Mouse (Mus musculus) gastrocnemius, adult 2 months (tissue): ENCODE results near the gene Hmgcs1. TPM values are rescaled to one million over a fixed set of nuclear protein-coding genes. Genes with fewer than 3 reads are reported as not detected.
"Not testable (repeated sequence)": the region's sequence is repeated elsewhere in the genome, so short reads cannot be mapped to it uniquely, and the experiment has no call there.

Experiments
- DNase-seq: peaks from one replicate; pipeline ENCODE4 v3.0.0; 2022
- H3K27ac ChIP-seq: fragments of 200-600 bp; 2 replicates; pipeline ENCODE4 v1.8.1; 2022; ENCODE audit warnings: mild to moderate bottlenecking
- H3K4me3 ChIP-seq: fragments of 200-600 bp; 2 replicates; pipeline ENCODE4 v1.8.1; 2022; ENCODE audit warnings: mild to moderate bottlenecking, moderate library complexity
- CTCF ChIP-seq: fragments of 200-600 bp; IDR thresholded peaks from 2 replicates; pipeline ENCODE4 v1.8.1; 2022; ENCODE audit warnings: antibody characterized with exemption, mild to moderate bottlenecking, moderate library complexity
- intact Hi-C: fragments of 180-260 bp; cut with DNase I; formaldehyde crosslinking; loops from one replicate; pipeline ENCODE4 v1.15.1; 2025
- long read RNA-seq, 2 experiments: library from polyadenylated mRNA; stranded (forward); transcript quantifications; one replicate each; pipeline ENCODE4 v2.0.0; 2021
- total RNA-seq, 2 experiments: library from RNA; stranded (reverse); gene quantifications; 2 replicates each; pipeline ENCODE4 v1.2.3; 2021

The Hmgcs1 gene
- total RNA-seq: 10 to 100 TPM; 23.6 to 31.9 TPM
- long read RNA-seq, experiment 1, transcript Hmgcs1-201 (10 exons, 3,245 nt): minor isoform, 8 of 39 reads
- long read RNA-seq, experiment 1, transcript Hmgcs1-202 (11 exons, 3,464 nt): major isoform, 20 of 39 reads
- long read RNA-seq, experiment 1, partial matches to known transcripts: 7 of 39 reads
- long read RNA-seq, experiment 1, other reads (novel, unspliced or antisense): 4 of 39 reads
- long read RNA-seq, experiment 2, transcript Hmgcs1-202 (11 exons, 3,464 nt): major isoform, 24 of 45 reads
- long read RNA-seq, experiment 2, transcript Hmgcs1-201 (10 exons, 3,245 nt): minor isoform, 8 of 45 reads
- long read RNA-seq, experiment 2, partial matches to known transcripts: 7 of 45 reads
- long read RNA-seq, experiment 2, other reads (novel, unspliced or antisense): 6 of 45 reads

GRCm38 (mm10) chr13:119690039-119690728, at the start of gene Hmgcs1:
Hmgcs1 (plus strand) TSS chr13:119690379.
- peak within 1 kb of the TSS; percentile 94 for H3K27ac ChIP-seq
- TF ChIP-seq CTCF: no peak
- peak; percentile 99 for DNase-seq
- intact Hi-C loops: loop anchor here (2.0 kb wide), 1 partner anchor 101 kb away; the partner anchor contains the start of gene Zfp131
- H3K4me3 ChIP-seq: peak within 1 kb of the TSS; percentile 97

- H3K27ac ChIP-seq: no peak overlapping the region
- no peak for DNase-seq
- intact Hi-C loops: loop anchor here (2.0 kb wide), 1 partner anchor 160 kb away; no protein-coding TSS in a partner anchor
- no peak overlapping the region for H3K4me3 ChIP-seq
- peak; percentile 71 for TF ChIP-seq CTCF
Observed at GRCm38 (mm10) chr13:119640504-119640903, 49.7 kb upstream of the Hmgcs1 start.

GRCm38 (mm10) chr13:119641145-119641544, 49.0 kb upstream of the Hmgcs1 start:
- no peak for TF ChIP-seq CTCF
- DNase-seq: no peak
- intact Hi-C loops: loop anchor here (2.0 kb wide), 1 partner anchor 160 kb away; no protein-coding TSS in a partner anchor
- Histone ChIP-seq H3K4me3 (no peak overlapping the region), H3K27ac (no peak overlapping the region)

- no peak for DNase-seq
- intact Hi-C loops: no loop called here
- Histone ChIP-seq H3K4me3 (no peak overlapping the region), H3K27ac (no peak overlapping the region)
- TF ChIP-seq CTCF: no peak
Observed at GRCm38 (mm10) chr13:119644769-119645168, 45.4 kb upstream of the Hmgcs1 start.

GRCm38 (mm10) chr13:119646511-119646910, 43.7 kb upstream of the Hmgcs1 start:
- no peak for TF ChIP-seq CTCF

GRCm38 (mm10) chr13:119648891-119649698, 41.1 kb upstream of the Hmgcs1 start:
- intact Hi-C loops: no loop called here
- DNase-seq: no peak
- Histone ChIP-seq H3K27ac (no peak overlapping the region), H3K4me3 (no peak overlapping the region)
- no peak for TF ChIP-seq CTCF

More at GRCm38 (mm10) chr13:119646511-119646910, 43.7 kb upstream of the Hmgcs1 start:
- H3K27ac ChIP-seq: no peak overlapping the region
- no peak overlapping the region for H3K4me3 ChIP-seq
- intact Hi-C loops: no loop called here
- DNase-seq: no peak

DNA sequence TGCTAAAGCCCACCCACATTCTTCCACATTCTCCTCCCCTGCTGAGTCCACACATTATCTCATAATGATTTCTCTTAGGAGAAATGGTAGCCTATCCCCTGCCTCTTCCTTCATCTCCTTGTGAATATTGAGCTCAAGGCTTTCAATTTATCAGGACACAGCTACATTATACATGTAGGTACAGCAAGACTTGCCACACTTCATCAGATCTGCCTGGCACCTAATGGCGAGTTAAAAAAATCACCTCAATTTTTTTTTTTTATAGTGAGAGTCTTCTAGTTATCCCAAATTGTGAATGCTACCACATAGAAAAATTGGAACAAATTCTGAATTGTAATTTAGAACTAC, 40.5 kb upstream of the Hmgcs1 start:
- Histone ChIP-seq H3K4me3 (no peak overlapping the region), H3K27ac (no peak overlapping the region)
- intact Hi-C loops: no loop called here
- DNase-seq: no peak
- TF ChIP-seq CTCF: no peak

- intact Hi-C loops: no loop called here
- DNase-seq: no peak
- TF ChIP-seq CTCF: no peak
- Histone ChIP-seq H3K27ac (no peak overlapping the region), H3K4me3 (no peak overlapping the region)
Observed at GRCm38 (mm10) chr13:119654734-119655133, 35.4 kb upstream of the Hmgcs1 start.

GRCm38 (mm10) chr13:119656246-119656645, 33.9 kb upstream of the Hmgcs1 start:
- no peak for TF ChIP-seq CTCF
- no peak for DNase-seq
- intact Hi-C loops: no loop called here
- H3K27ac ChIP-seq: no peak overlapping the region
- H3K4me3 ChIP-seq: no peak overlapping the region

DNA sequence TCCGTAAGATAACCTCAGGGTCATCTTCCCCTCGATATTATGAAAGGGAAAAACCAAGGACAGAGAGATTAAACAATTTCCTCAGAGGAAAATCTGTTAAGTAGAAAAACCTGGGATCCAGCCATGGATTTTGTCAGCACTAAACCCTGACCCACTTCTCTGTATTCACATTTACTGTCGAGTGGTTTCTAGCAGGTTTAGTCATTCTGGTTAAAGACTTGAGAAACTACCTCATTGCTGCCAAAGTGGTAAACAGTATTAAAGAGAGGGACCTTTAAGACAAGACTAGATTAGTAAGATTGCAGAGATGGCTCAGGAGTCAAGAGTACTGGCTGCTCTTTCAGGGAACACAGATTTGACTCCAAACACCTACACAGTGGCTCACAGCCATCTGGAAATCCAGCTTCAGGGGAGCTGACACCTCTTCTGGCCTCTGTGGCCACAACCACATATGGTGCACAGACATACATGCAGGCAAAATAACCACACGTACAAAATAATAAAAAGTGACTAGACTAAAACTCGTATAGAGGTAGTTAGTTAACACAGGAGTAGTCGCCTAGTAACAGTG, 33.2 kb upstream of the Hmgcs1 start:
- Histone ChIP-seq H3K4me3 (no peak overlapping the region), H3K27ac (no peak overlapping the region)
- TF ChIP-seq CTCF: no peak
- intact Hi-C loops: no loop called here
- DNase-seq: no peak

DNA sequence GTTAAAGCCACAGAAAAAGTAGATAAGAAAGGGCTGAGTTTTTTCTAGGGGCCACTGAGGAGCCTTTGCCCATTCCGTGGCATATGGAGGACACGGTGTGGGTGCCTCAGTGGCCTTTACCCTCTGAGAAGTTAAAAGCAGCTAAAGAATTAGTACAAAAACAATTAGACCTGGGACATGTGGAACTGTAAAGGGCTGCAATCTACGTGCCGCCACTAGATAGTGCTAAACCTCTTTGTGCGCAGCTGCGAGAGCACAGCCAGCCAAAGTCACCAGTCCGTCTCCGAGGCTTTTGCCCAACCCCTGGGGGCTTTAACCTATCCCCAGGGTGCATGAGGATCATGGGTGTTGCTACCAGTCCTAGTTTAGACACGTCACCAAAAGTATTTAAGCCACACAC, 28.8 kb upstream of the Hmgcs1 start:
- H3K4me3 ChIP-seq, H3K27ac ChIP-seq, intact Hi-C loops: not testable (repeated sequence)
- peak; percentile 47 for TF ChIP-seq CTCF
- DNase-seq: peak; percentile 36

DNA sequence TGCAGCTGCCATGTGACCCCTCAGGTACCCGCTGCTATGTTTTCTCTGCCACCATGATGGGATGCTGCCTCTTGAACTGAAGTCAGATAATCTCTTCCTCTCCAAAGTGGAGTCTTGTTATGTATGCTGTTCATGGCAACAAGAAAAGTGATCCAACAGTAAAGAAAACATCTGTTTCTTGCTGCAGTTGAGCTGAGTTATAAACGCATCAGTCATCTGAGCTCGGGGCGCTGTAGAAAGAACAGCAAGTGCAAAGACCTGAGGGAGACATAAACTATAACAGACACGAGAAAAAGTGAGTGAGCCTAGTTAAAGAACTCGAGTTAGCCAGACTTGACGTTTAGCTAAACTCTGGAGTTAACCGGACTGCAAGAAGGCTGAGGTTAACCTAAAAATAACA, 11.4 kb upstream of the Hmgcs1 start:
- no peak for TF ChIP-seq CTCF
- intact Hi-C loops: no loop called here
- Histone ChIP-seq H3K4me3 (no peak overlapping the region), H3K27ac (no peak overlapping the region)
- DNase-seq: no peak

DNA sequence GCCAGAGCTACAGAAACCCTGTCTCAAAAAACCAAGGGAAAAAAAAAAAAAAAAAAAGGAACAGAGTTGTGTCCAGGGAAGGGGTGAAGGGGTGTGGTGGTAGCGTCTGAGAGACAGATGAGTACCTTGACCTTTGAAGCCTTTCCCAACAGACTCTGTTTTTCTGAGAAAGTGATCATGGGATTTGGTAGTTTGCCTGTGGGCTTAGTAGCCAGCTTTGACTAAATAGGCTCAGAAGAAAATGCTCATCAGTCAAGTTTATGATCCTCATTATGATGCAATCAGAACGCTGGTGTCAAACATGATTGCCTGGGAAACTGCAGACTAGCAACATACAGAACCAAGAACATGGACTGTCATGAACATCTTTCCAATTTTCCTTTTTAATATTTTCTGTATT, 10.5 kb upstream of the Hmgcs1 start:
- DNase-seq: no peak
- H3K4me3 ChIP-seq: no peak overlapping the region
- intact Hi-C loops: no loop called here
- H3K27ac ChIP-seq: no peak overlapping the region
- TF ChIP-seq CTCF: no peak
